Mouse (Mus musculus): ENCODE measurements around the gene Etaa1. TPM values are rescaled to one million over a fixed set of nuclear protein-coding genes. Genes with fewer than 3 reads are reported as not detected.
"Not testable (repeated sequence)": the region's sequence is repeated elsewhere in the genome, so short reads cannot be mapped to it uniquely, and the experiment has no call there.

Etaa1 gene
- polyA plus RNA-seq, 2 experiments: 9.3 to 11.6 TPM

GRCm38 (mm10) chr11:17917101-17917500 is 36.6 kb downstream of the Etaa1 start:
- no peak for DNase-seq (ENCODE audit: low spot score)
- Histone ChIP-seq H3K4me1 (ENCODE audit: control insufficient read depth, insufficient read depth, low read length) (no peaks in the 10 kb centered on the region), H3K27me3 (ENCODE audit: control insufficient read depth, insufficient read depth, low read length) (no peaks in the 10 kb centered on the region), H3K9me3 (ENCODE audit: control insufficient read depth, low read length) (no peaks in the 10 kb centered on the region), H3K9ac (ENCODE audit: low read depth, low read length, severe bottlenecking) (no peak overlapping the region), H3K4me2 (replicated peaks; ENCODE audit: low read depth, low read length, severe bottlenecking) (no peak overlapping the region), H3K4me3 (replicated peaks; ENCODE audit: low read length) (no peak overlapping the region), H3K27ac (replicated peaks; ENCODE audit: low read depth, low read length) (no peak overlapping the region), H3K36me3 (ENCODE audit: control insufficient read depth, insufficient read depth, low read length) (no peaks in the 10 kb centered on the region)
- WGBS: 85% methylated on average over 5 of the region's 5 CpGs
- no peak for ATAC-seq (ENCODE audit: low FRiP score, low read depth)
- no peak for TF ChIP-seq POLR2A (IDR thresholded peaks at IDR 0.05; ENCODE audit: borderline replicate concordance, extremely low read depth, insufficient read depth, insufficient read length)

- Histone ChIP-seq H3K9me3 (ENCODE audit: control insufficient read depth, low read length) (no peaks in the 10 kb centered on the region), H3K27me3 (ENCODE audit: control insufficient read depth, insufficient read depth, low read length) (no peaks in the 10 kb centered on the region), H3K27ac (replicated peaks; ENCODE audit: low read depth, low read length) (no peak overlapping the region), H3K4me1 (ENCODE audit: control insufficient read depth, insufficient read depth, low read length) (no peaks in the 10 kb centered on the region), H3K9ac (ENCODE audit: low read depth, low read length, severe bottlenecking) (no peak overlapping the region), H3K4me2 (replicated peaks; ENCODE audit: low read depth, low read length, severe bottlenecking) (no peak overlapping the region), H3K4me3 (replicated peaks; ENCODE audit: low read length) (no peak overlapping the region), H3K36me3 (ENCODE audit: control insufficient read depth, insufficient read depth, low read length) (no peaks in the 10 kb centered on the region)
- DNase-seq (ENCODE audit: low spot score) (no peak), ATAC-seq (ENCODE audit: low FRiP score, low read depth) (no peak)
- 95% methylated on average over 1 of the region's 1 CpGs for WGBS
- no peak for TF ChIP-seq POLR2A (IDR thresholded peaks at IDR 0.05; ENCODE audit: borderline replicate concordance, extremely low read depth, insufficient read depth, insufficient read length)
Observed at GRCm38 (mm10) chr11:17916486-17916885, 37.2 kb downstream of the Etaa1 start.

GRCm38 (mm10) chr11:17900996-17901395 is 52.7 kb downstream of the Etaa1 start:
- not testable (repeated sequence) for ATAC-seq (ENCODE audit: low FRiP score, low read depth); H3K27me3 ChIP-seq (ENCODE audit: control insufficient read depth, insufficient read depth, low read length); H3K27ac ChIP-seq (replicated peaks; ENCODE audit: low read depth, low read length); H3K4me1 ChIP-seq (ENCODE audit: control insufficient read depth, insufficient read depth, low read length); H3K9me3 ChIP-seq (ENCODE audit: control insufficient read depth, low read length); H3K4me3 ChIP-seq (replicated peaks; ENCODE audit: low read length); H3K4me2 ChIP-seq (replicated peaks; ENCODE audit: low read depth, low read length, severe bottlenecking); H3K9ac ChIP-seq (ENCODE audit: low read depth, low read length, severe bottlenecking); DNase-seq (ENCODE audit: low spot score); H3K36me3 ChIP-seq (ENCODE audit: control insufficient read depth, insufficient read depth, low read length)
- WGBS: 91% methylated on average over 4 of the region's 4 CpGs
